Mouse (Mus musculus): ENCODE data around the gene Svop. TPM values are rescaled to one million over a fixed set of nuclear protein-coding genes. Genes with fewer than 3 reads are reported as not detected.

Gene Svop
- polyA plus RNA-seq, 1 experiment from 2014 or later, result not detected

DNA sequence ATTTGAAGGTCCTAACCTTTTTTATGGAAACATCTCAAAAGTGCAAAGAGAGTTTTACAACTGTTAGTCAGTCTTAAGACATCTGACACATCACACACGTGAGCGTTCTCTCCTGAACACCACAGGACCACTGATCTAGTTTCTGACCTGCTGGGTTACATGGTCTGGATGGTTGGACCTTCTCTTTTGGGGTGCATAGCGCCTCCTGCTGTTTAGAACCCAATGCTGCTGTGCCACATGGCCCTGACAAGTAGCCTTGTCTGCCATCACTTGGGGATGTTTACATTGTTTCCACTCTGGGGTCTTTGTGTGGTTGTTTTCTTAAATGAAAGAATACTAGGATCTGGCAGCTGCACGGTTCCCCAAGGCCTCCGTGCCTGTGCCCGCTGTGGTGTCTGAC lies 22.0 kb upstream of the Svop start:
- H3K27me3 ChIP-seq (ENCODE audit: insufficient read depth, low read length), result no peaks in the 10 kb centered on the region
- H3K9ac ChIP-seq (replicated peaks), result no peak overlapping the region
- 86% methylated on average over 6 of the region's 6 CpGs for WGBS (ENCODE audit: insufficient replicate concordance)
- no peak for DNase-seq
- H3K4me1 ChIP-seq (ENCODE audit: insufficient read depth), result no peaks in the 10 kb centered on the region
- TF ChIP-seq EP300 (IDR thresholded peaks at IDR 0.05; ENCODE audit: low read depth), result no peak
- TF ChIP-seq CTCF (IDR thresholded peaks at IDR 0.05; ENCODE audit: low read depth), result peak; percentile 44
- H3K4me3 ChIP-seq (ENCODE audit: low read depth, low read length), result no peak overlapping the region
- peaks cover 27% of the 10 kb centered on the region for H3K36me3 ChIP-seq (replicated peaks; ENCODE audit: insufficient read depth, low read length)
- no peak overlapping the region for H3K27ac ChIP-seq (ENCODE audit: low read depth)
- H3K4me2 ChIP-seq (ENCODE audit: low read depth, low read length), result no peak overlapping the region
- H3K9me3 ChIP-seq (ENCODE audit: low read length), result no peaks in the 10 kb centered on the region; the same call in 1 of the 2 replicates
- no peak for ATAC-seq

DNA sequence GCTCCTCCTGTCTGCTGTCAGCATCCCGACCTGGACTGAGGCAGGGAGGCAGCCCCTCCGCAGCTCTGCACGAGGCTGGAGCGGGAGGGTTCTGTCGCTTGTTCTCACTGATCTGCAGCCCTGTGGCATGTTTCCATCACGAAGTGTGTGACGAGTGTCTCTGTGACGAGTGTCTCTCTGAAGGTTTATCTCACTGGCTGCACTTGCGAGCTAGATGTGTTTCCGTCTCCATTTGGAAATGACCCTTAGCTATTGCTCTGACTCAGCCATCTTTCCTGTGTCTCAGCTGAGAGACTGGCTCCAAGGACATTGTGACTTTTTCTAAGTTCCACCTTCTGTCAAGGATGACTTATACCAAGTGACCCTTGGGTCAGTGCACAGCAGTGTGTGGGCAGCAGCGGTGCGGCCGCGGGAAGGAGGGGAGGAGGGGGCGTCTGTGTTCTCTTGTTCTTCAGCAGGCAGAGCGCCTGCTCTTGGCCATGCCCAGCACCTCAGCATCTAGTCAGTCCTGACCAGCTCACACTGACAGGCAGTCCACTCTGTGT lies 15.1 kb upstream of the Svop start:
- WGBS (ENCODE audit: insufficient replicate concordance), result 84% methylated on average over 16 of the region's 16 CpGs
- H3K27ac ChIP-seq (ENCODE audit: low read depth), result no peak overlapping the region
- H3K9ac ChIP-seq (replicated peaks), result no peak overlapping the region
- H3K9me3 ChIP-seq (ENCODE audit: low read length), result no peaks in the 10 kb centered on the region; the same call in 1 of the 2 replicates
- TF ChIP-seq EP300 (IDR thresholded peaks at IDR 0.05; ENCODE audit: low read depth), result no peak
- no peak for TF ChIP-seq CTCF (IDR thresholded peaks at IDR 0.05; ENCODE audit: low read depth)
- H3K27me3 ChIP-seq (ENCODE audit: insufficient read depth, low read length), result no peaks in the 10 kb centered on the region
- H3K4me2 ChIP-seq (ENCODE audit: low read depth, low read length), result no peak overlapping the region
- no peak for ATAC-seq
- no peaks in the 10 kb centered on the region for H3K4me1 ChIP-seq (ENCODE audit: insufficient read depth)
- H3K36me3 ChIP-seq (replicated peaks; ENCODE audit: insufficient read depth, low read length), result peaks cover 40% of the 10 kb centered on the region
- no peak for DNase-seq
- H3K4me3 ChIP-seq (ENCODE audit: low read depth, low read length), result no peak overlapping the region

DNA sequence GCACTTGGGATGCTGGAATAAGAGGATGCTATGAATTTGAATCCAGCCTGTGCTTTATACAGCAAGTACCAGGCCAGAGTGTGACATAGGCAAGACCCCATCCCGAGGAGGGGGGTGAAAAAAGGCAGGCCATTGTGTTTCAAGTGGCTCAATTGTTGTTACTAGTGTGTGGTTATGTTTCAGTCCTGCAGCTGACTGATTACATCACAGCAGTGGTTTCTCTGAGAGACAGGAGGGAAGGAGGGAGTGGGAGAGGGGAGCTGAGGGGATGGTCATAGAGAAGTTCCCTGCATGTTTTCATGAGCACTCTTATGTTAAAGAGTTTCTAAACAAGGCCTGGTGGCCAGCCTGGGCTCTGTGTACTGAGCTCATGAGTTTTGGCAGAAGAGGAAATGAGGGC lies 11.4 kb upstream of the Svop start:
- no peak overlapping the region for H3K4me2 ChIP-seq (ENCODE audit: low read depth, low read length)
- no peaks in the 10 kb centered on the region for H3K27me3 ChIP-seq (ENCODE audit: insufficient read depth, low read length)
- TF ChIP-seq EP300 (IDR thresholded peaks at IDR 0.05; ENCODE audit: low read depth), result no peak
- no peak for TF ChIP-seq CTCF (IDR thresholded peaks at IDR 0.05; ENCODE audit: low read depth)
- no peaks in the 10 kb centered on the region for H3K9me3 ChIP-seq (ENCODE audit: low read length)
- H3K27ac ChIP-seq (ENCODE audit: low read depth), result no peak overlapping the region
- H3K4me1 ChIP-seq (ENCODE audit: insufficient read depth), result peaks cover 9% of the 10 kb centered on the region
- H3K36me3 ChIP-seq (replicated peaks; ENCODE audit: insufficient read depth, low read length), result peaks cover 15% of the 10 kb centered on the region
- ATAC-seq, result no peak
- no peak overlapping the region for H3K9ac ChIP-seq (replicated peaks)
- no peak overlapping the region for H3K4me3 ChIP-seq (ENCODE audit: low read depth, low read length)
- 36% methylated on average over 1 of the region's 1 CpGs for WGBS (ENCODE audit: insufficient replicate concordance)
- no peak for DNase-seq

GRCm38 (mm10) chr5:114101873-114102272 lies 10.5 kb upstream of the Svop start:
- H3K27ac ChIP-seq (ENCODE audit: low read depth), result no peak overlapping the region
- H3K4me1 ChIP-seq (ENCODE audit: insufficient read depth), result peaks cover 9% of the 10 kb centered on the region
- H3K27me3 ChIP-seq (ENCODE audit: insufficient read depth, low read length), result no peaks in the 10 kb centered on the region
- H3K9ac ChIP-seq (replicated peaks), result no peak overlapping the region
- H3K4me3 ChIP-seq (ENCODE audit: low read depth, low read length), result no peak overlapping the region
- no peaks in the 10 kb centered on the region for H3K9me3 ChIP-seq (ENCODE audit: low read length)
- ATAC-seq, result no peak
- WGBS (ENCODE audit: insufficient replicate concordance), result 81% methylated on average over 4 of the region's 4 CpGs
- no peak overlapping the region for H3K4me2 ChIP-seq (ENCODE audit: low read depth, low read length)
- DNase-seq, result no peak
- TF ChIP-seq EP300 (IDR thresholded peaks at IDR 0.05; ENCODE audit: low read depth) (no peak), CTCF (IDR thresholded peaks at IDR 0.05; ENCODE audit: low read depth) (no peak)
- peaks cover 14% of the 10 kb centered on the region; the same call in 1 of the 2 replicates for H3K36me3 ChIP-seq (replicated peaks; ENCODE audit: insufficient read depth, low read length)

DNA sequence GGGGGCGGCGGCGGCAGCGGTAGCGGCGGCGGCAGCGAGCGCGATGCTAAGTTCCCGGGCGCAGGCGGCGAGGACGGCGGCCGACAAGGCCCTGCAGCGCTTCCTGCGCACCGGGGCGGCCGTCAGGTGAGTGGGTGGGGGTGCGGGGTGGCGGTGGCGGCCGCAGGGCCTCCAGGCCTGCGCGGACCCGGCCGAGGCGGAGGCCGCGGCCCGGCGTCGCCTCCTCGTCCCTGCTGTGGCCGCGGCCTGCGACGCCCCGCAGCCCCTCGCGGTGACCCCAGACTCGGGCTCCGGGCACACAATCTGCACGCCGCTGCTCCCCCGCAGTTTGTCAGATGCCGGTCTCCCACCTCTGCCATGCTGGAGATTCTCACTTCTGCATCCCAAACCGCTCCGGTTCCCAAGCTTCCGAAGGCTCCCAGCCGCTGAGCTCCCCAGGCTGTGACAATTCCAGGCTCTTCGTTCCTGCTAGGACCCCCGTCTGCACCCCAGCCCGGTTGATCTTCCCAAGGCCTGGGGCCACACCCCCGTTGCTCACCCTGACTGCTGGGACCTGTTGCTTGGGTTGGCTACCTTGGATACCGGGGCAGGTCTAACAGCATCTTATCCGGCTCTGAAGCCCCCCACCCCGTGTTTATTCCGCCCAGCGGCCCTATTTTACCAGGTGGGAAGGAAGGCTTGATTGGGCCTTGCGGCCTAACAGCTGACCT lies 9.2 kb upstream of the Svop start:
- H3K27me3 ChIP-seq (ENCODE audit: insufficient read depth, low read length), result no peaks in the 10 kb centered on the region
- H3K36me3 ChIP-seq (replicated peaks; ENCODE audit: insufficient read depth, low read length), result 0 out of 2 replicates have a peak, but pooled peaks cover 5% of the 10 kb centered on the region
- WGBS (ENCODE audit: insufficient replicate concordance), result 3% methylated on average over 41 of the region's 64 CpGs
- peaks cover 9% of the 10 kb centered on the region for H3K4me1 ChIP-seq (ENCODE audit: insufficient read depth)
- peak overlapping the region; percentile 57 for H3K27ac ChIP-seq (ENCODE audit: low read depth)
- H3K9me3 ChIP-seq (ENCODE audit: low read length), result no peaks in the 10 kb centered on the region
- H3K4me2 ChIP-seq (ENCODE audit: low read depth, low read length), result peak overlapping the region; percentile 92
- H3K4me3 ChIP-seq (ENCODE audit: low read depth, low read length), result peak overlapping the region; percentile 83
- peak overlapping the region; percentile 91 for H3K9ac ChIP-seq (replicated peaks)
- ATAC-seq (peak; percentile 78), DNase-seq (no peak)
- TF ChIP-seq EP300 (IDR thresholded peaks at IDR 0.05; ENCODE audit: low read depth), result no peak
- TF ChIP-seq CTCF (IDR thresholded peaks at IDR 0.05; ENCODE audit: low read depth), result no peak

DNA sequence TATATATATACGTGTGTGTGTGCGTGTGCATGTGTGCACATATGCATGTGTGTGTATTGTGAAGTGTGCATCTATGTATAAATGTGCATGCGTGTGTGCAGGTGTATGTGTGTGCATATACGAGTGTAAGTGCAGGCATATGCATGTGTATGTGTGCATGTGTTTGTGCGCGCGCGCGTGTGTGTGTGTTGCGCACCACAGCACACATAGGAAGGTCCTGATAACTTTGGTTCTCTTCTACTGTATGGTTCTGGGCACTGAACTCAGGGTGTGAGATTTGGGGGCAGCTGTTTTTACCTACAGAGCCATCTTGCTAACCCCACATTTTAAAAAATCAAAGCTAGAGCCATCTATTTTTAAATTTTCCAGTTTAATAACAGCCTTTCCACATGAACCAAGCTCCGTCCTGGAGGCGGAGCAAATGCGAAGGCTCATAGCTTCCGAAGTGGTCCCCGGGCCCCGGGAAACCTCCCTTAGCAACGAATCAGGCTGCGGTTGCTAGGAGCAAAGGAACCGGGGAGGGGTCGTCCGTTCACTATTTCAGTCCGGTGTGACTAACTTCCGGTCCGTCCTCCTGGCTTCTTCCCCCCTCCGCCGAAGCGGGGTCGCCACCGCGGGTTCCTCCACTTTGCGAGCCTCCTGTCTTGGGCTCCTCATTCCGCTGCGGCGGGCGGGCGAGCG lies 8.5 kb upstream of the Svop start:
- ATAC-seq (peak; percentile 94), DNase-seq (peak; percentile 88)
- TF ChIP-seq CTCF (IDR thresholded peaks at IDR 0.05; ENCODE audit: low read depth) (no peak), EP300 (IDR thresholded peaks at IDR 0.05; ENCODE audit: low read depth) (no peak)
- Histone ChIP-seq H3K27ac (ENCODE audit: low read depth) (peak overlapping the region; percentile 57), H3K9me3 (ENCODE audit: low read length) (no peaks in the 10 kb centered on the region), H3K36me3 (replicated peaks; ENCODE audit: insufficient read depth, low read length) (no peaks in the 10 kb centered on the region), H3K27me3 (ENCODE audit: insufficient read depth, low read length) (no peaks in the 10 kb centered on the region), H3K4me1 (ENCODE audit: insufficient read depth) (peaks cover 9% of the 10 kb centered on the region), H3K9ac (replicated peaks) (peak overlapping the region; percentile 91), H3K4me3 (ENCODE audit: low read depth, low read length) (peak overlapping the region; percentile 83), H3K4me2 (ENCODE audit: low read depth, low read length) (peak overlapping the region; percentile 92)
- WGBS (ENCODE audit: insufficient replicate concordance), result 8% methylated on average over 37 of the region's 37 CpGs
